Mouse (Mus musculus) ovary, postnatal 14 days (tissue): ENCODE data around the gene Myo18b.

Source experiments
- DNase-seq: peaks from one replicate; pipeline ENCODE4 v3.0.0; 2022; ENCODE audit warnings: low spot score

Myo18b gene

GRCm38 (mm10) chr5:112674806-112675205 is 221.4 kb downstream of the Myo18b start:
- no peak for DNase-seq

GRCm38 (mm10) chr5:112672457-112672856 is 223.7 kb downstream of the Myo18b start:
- no peak for DNase-seq

GRCm38 (mm10) chr5:112671961-112672360 is 224.2 kb downstream of the Myo18b start:
- DNase-seq, result no peak

GRCm38 (mm10) chr5:112667153-112667552 is 229.0 kb downstream of the Myo18b start:
- DNase-seq, result no peak

- DNase-seq, result no peak
Observed at GRCm38 (mm10) chr5:112665661-112666060, 230.5 kb downstream of the Myo18b start.

- no peak for DNase-seq
Observed at GRCm38 (mm10) chr5:112663701-112664100, 232.5 kb downstream of the Myo18b start.

- DNase-seq, result no peak
Observed at GRCm38 (mm10) chr5:112660924-112661431, 235.2 kb downstream of the Myo18b start.

GRCm38 (mm10) chr5:112659295-112659694 is 236.9 kb downstream of the Myo18b start:
- no peak for DNase-seq

GRCm38 (mm10) chr5:112656811-112657210 is 239.4 kb downstream of the Myo18b start:
- no peak for DNase-seq

GRCm38 (mm10) chr5:112655986-112656541 is 240.1 kb downstream of the Myo18b start:
- no peak for DNase-seq

- DNase-seq, result no peak
Observed at GRCm38 (mm10) chr5:112655529-112655928, 240.6 kb downstream of the Myo18b start.

GRCm38 (mm10) chr5:112652036-112652435 is 244.1 kb downstream of the Myo18b start:
- DNase-seq, result no peak

- no peak for DNase-seq
Observed at GRCm38 (mm10) chr5:112649164-112649702, 246.9 kb downstream of the Myo18b start.

GRCm38 (mm10) chr5:112646871-112647270 is 249.3 kb downstream of the Myo18b start:
- no peak for DNase-seq

GRCm38 (mm10) chr5:112645535-112645934 is 250.6 kb downstream of the Myo18b start:
- DNase-seq, result no peak

- no peak for DNase-seq
Observed at GRCm38 (mm10) chr5:112643533-112644272, 252.5 kb downstream of the Myo18b start.

GRCm38 (mm10) chr5:112642731-112643130 is 253.4 kb downstream of the Myo18b start:
- DNase-seq, result no peak

GRCm38 (mm10) chr5:112641770-112642169 is 254.4 kb downstream of the Myo18b start:
- DNase-seq, result no peak

- DNase-seq, result no peak
Observed at GRCm38 (mm10) chr5:112641131-112641530, 255.0 kb downstream of the Myo18b start.

- no peak for DNase-seq
Observed at GRCm38 (mm10) chr5:112640651-112641050, 255.5 kb downstream of the Myo18b start.
